Mouse (Mus musculus) stomach, postnatal 0 days (tissue): ENCODE measurements around the gene Csde1. TPM values are rescaled to one million over a fixed set of nuclear protein-coding genes. Genes with fewer than 3 reads are reported as not detected.

ENCODE experiments used
- ATAC-seq: fragments of 200-750 bp; cut with Nextera tagmentation; 2 replicates; pipeline ENCODE4 v1.8.0; 2017; ENCODE audit not compliant: low FRiP score, low TSS enrichment
- DNase-seq: peaks from one replicate; pipeline ENCODE4 v3.0.0-alpha.2; 2016; ENCODE audit warnings: low spot score
- H3K27ac ChIP-seq: fragments of 300-500 bp; sonication (generic); replicated peaks from 2 replicates; pipeline ENCODE4 v1.5.1; 2014; ENCODE audit warnings: mild to moderate bottlenecking, control low read depth
- H3K27me3 ChIP-seq: fragments of 300-500 bp; sonication (generic); 2 replicates; pipeline ENCODE4 v1.6.1; 2014; ENCODE audit warnings: low read length; ENCODE audit not compliant: control insufficient read depth, insufficient read depth
- H3K36me3 ChIP-seq: fragments of 300-500 bp; sonication (generic); 2 replicates; pipeline ENCODE4 v1.6.1; 2014; ENCODE audit warnings: low read length, mixed read lengths; ENCODE audit not compliant: control insufficient read depth, insufficient read depth
- H3K4me1 ChIP-seq: fragments of 300-500 bp; sonication (generic); replicated peaks from 2 replicates; pipeline ENCODE4 v1.6.1; 2014; ENCODE audit warnings: antibody characterized with exemption; ENCODE audit not compliant: control insufficient read depth, insufficient read depth
- H3K4me2 ChIP-seq: fragments of 300-500 bp; sonication (generic); replicated peaks from 2 replicates; pipeline ENCODE4 v1.6.1; 2014; ENCODE audit warnings: low read depth, mild to moderate bottlenecking, control low read depth, moderate library complexity
- H3K4me3 ChIP-seq: fragments of 300-500 bp; sonication (generic); 2 replicates; pipeline ENCODE4 v1.5.1; 2014; ENCODE audit warnings: low read depth, low read length, control low read depth
- H3K9ac ChIP-seq: fragments of 300-500 bp; sonication (generic); 2 replicates; pipeline ENCODE4 v1.6.1; 2014; ENCODE audit warnings: mild to moderate bottlenecking, low read length, control low read depth, mixed read lengths
- H3K9me3 ChIP-seq: fragments of 300-500 bp; sonication (generic); 2 replicates; pipeline ENCODE4 v1.6.1; 2016; ENCODE audit warnings: low read length; ENCODE audit not compliant: control insufficient read depth
- CTCF ChIP-seq: IDR thresholded peaks from 2 replicates; pipeline ENCODE4 v1.5.1; 2016; ENCODE audit warnings: antibody characterized with exemption, low read depth, mild to moderate bottlenecking, moderate library complexity
- EP300 ChIP-seq: optimal IDR thresholded peaks from 2 replicates; pipeline ENCODE3; 2016; ENCODE audit warnings: antibody characterized with exemption
- WGBS: fragments of 180-500 bp; shearing (Covaris S2); extraction: QIAGEN DNeasy Blood & Tissue Kit; methylation state at CpG from one replicate; pipeline ENCODE4 v1.1.7; 2014; 5-methylcytosine and 5-hydroxymethylcytosine counted together
- polyA plus RNA-seq: library from polyadenylated mRNA; unstranded; fragments of >200 nt; fragmentation: Nextera tagmentation; extraction: Ambion mirVana; gene quantifications from 2 replicates; pipeline ENCODE4 v1.2.1, GENCODE M21; 2015

Gene Csde1
- polyA plus RNA-seq, 1 experiment from 2014 or later = 148 TPM

DNA sequence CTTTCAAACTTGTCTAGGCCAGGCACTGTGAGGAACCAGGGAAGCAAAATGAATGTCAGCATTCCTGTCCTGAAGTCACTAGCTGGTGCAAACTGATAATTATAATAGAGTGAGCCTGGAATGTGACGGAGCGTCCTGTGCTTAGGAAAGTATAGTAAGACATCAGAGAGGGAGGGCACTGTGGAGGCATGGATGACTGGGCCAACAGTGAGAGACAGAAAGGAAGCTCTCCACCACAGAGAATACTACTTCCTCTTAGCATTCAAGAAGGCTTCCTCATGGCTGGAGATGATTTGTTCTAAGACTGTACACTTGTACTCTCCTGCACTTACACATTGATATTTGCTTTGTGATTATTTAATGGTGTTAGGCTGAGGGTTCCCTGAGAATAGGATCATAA lies 2.9 kb upstream of the Csde1 start:
- Histone ChIP-seq H3K4me1 (peaks cover 3% of the 10 kb centered on the region; the same call in 1 of the 2 replicates), H3K4me2 (no peak overlapping the region), H3K9me3 (no peaks in the 10 kb centered on the region), H3K4me3 (no peak overlapping the region), H3K27me3 (no peaks in the 10 kb centered on the region), H3K9ac (no peak overlapping the region), H3K36me3 (no peaks in the 10 kb centered on the region), H3K27ac (no peak overlapping the region)
- ATAC-seq (no peak), DNase-seq (no peak)
- no peak for TF ChIP-seq EP300
- TF ChIP-seq CTCF = no peak
- WGBS = 57% methylated on average over 2 of the region's 2 CpGs

DNA sequence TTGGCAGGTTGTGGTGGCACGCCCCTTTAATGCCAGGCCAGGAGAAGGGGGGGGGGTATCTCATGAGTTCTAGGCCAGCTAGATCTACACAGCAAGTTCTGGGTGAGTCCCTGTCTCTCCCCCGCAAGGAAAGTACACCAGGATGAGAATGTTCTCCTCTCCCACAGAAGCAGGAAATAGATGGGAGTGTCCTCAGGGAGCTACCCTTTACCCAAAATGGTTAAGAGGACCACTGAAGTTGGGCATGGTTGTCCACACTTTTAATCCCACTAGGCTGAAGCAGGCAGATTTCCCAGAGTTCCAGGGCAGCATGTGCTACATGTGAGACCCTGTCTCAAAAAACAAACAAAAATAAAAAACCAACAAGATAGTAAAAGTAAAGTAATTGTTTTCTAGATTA lies 764 bp upstream of the Csde1 start:
- TF ChIP-seq EP300 (no peak), CTCF (no peak)
- Histone ChIP-seq H3K4me2 (no peak overlapping the region), H3K4me3 (no peak overlapping the region), H3K27ac (no peak overlapping the region; the same call in 1 of the 2 replicates), H3K9me3 (no peaks in the 10 kb centered on the region), H3K27me3 (no peaks in the 10 kb centered on the region), H3K9ac (no peak overlapping the region), H3K36me3 (no peaks in the 10 kb centered on the region), H3K4me1 (peaks cover 3% of the 10 kb centered on the region; the same call in 1 of the 2 replicates)
- 85% methylated on average over 2 of the region's 2 CpGs for WGBS
- DNase-seq (no peak), ATAC-seq (no peak)

- no peak for TF ChIP-seq EP300
- TF ChIP-seq CTCF = no peak
- Histone ChIP-seq H3K4me1 (peaks cover 3% of the 10 kb centered on the region; the same call in 1 of the 2 replicates), H3K27me3 (no peaks in the 10 kb centered on the region), H3K27ac (peak overlapping the region; percentile 98), H3K4me3 (peak overlapping the region; percentile 96), H3K9ac (peak overlapping the region; percentile 98), H3K9me3 (no peaks in the 10 kb centered on the region), H3K36me3 (no peaks in the 10 kb centered on the region), H3K4me2 (peak overlapping the region; percentile 69)
- ATAC-seq (peak; percentile 90), DNase-seq (peak; percentile 93)
- under 1% methylated on average over 32 of the region's 37 CpGs for WGBS
Observed at GRCm38 (mm10) chr3:103020943-103021638, 865 bp downstream of the Csde1 start.

GRCm38 (mm10) chr3:103026174-103026573 lies 5.9 kb downstream of the Csde1 start:
- H3K4me3 ChIP-seq = no peak overlapping the region
- TF ChIP-seq EP300 = no peak
- TF ChIP-seq CTCF = peak; percentile 59
- peaks cover 3% of the 10 kb centered on the region; the same call in 1 of the 2 replicates for H3K4me1 ChIP-seq
- WGBS = 88% methylated on average over 1 of the region's 1 CpGs
- H3K36me3 ChIP-seq = peaks cover 7% of the 10 kb centered on the region
- no peaks in the 10 kb centered on the region for H3K9me3 ChIP-seq
- no peak overlapping the region for H3K9ac ChIP-seq
- H3K27me3 ChIP-seq = no peaks in the 10 kb centered on the region
- DNase-seq (no peak), ATAC-seq (no peak)
- H3K4me2 ChIP-seq = no peak overlapping the region
- H3K27ac ChIP-seq = no peak overlapping the region

DNA sequence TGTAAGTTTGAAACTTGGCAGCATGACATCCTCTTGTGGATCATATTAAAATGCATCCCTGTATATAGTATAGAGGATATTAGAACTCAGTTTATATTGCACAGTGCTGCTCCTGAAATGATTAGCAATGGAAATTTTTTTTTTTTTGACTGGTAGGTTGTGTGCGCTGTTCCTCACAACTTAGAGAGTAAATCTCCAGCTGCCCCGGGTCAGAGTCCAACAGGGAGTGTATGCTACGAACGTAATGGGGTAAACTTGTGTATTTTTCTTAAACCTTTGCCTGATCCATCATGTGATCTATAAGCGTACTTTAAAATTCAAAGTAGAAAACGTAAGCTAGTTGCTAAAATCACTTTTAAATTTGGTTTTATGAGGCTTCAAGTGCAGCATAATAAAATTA lies 20.1 kb downstream of the Csde1 start:
- H3K4me3 ChIP-seq = no peak overlapping the region
- no peak overlapping the region for H3K9ac ChIP-seq
- TF ChIP-seq CTCF (no peak), EP300 (no peak)
- H3K27ac ChIP-seq = no peak overlapping the region
- no peak for ATAC-seq
- no peaks in the 10 kb centered on the region for H3K27me3 ChIP-seq
- H3K9me3 ChIP-seq = no peaks in the 10 kb centered on the region
- peak; percentile 24 for DNase-seq
- peaks cover 15% of the 10 kb centered on the region; the same call in 1 of the 2 replicates for H3K36me3 ChIP-seq
- no peak overlapping the region for H3K4me2 ChIP-seq
- no peaks in the 10 kb centered on the region for H3K4me1 ChIP-seq
- 73% methylated on average over 6 of the region's 6 CpGs for WGBS

GRCm38 (mm10) chr3:103040861-103041379 lies 20.7 kb downstream of the Csde1 start:
- H3K4me1 ChIP-seq = no peaks in the 10 kb centered on the region
- H3K36me3 ChIP-seq = peaks cover 15% of the 10 kb centered on the region; the same call in 1 of the 2 replicates
- DNase-seq = no peak
- H3K27me3 ChIP-seq = no peaks in the 10 kb centered on the region
- no peak overlapping the region for H3K4me3 ChIP-seq
- no peak overlapping the region for H3K9ac ChIP-seq
- 77% methylated on average over 1 of the region's 1 CpGs for WGBS
- no peak overlapping the region for H3K27ac ChIP-seq
- ATAC-seq = no peak
- H3K4me2 ChIP-seq = no peak overlapping the region
- H3K9me3 ChIP-seq = no peaks in the 10 kb centered on the region
- no peak for TF ChIP-seq EP300
- TF ChIP-seq CTCF = no peak
